Mouse (Mus musculus): Measurements from ENCODE around the gene Gm21970. TPM values are rescaled to one million over a fixed set of nuclear protein-coding genes. Genes with fewer than 3 reads are reported as not detected.

Gm21970 gene
- polyA plus RNA-seq, 1 experiment: not detected

- H3K4me2 ChIP-seq (ENCODE audit: low read depth): no peak overlapping the region
- peaks cover 19% of the 10 kb centered on the region for H3K36me3 ChIP-seq (ENCODE audit: control insufficient read depth, insufficient read depth)
- H3ac ChIP-seq (ENCODE audit: control insufficient read depth, insufficient read length): no peak overlapping the region
- no peak overlapping the region for H3K4me3 ChIP-seq
- H3K27me3 ChIP-seq (ENCODE audit: control insufficient read depth, insufficient read depth, insufficient read length): no peaks in the 10 kb centered on the region
- H3K79me2 ChIP-seq (ENCODE audit: control insufficient read depth, insufficient read depth): no peaks in the 10 kb centered on the region
- TF ChIP-seq CEBPB (IDR thresholded peaks at IDR 0.05; ENCODE audit: insufficient read depth, poor library complexity, severe bottlenecking) (no peak), MAX (IDR thresholded peaks at IDR 0.05; ENCODE audit: low read depth) (no peak), POLR2A (IDR thresholded peaks at IDR 0.05; ENCODE audit: insufficient read length, low read depth) (no peak), TCF3 (IDR thresholded peaks at IDR 0.05; ENCODE audit: insufficient read length, low read depth) (no peak)
Observed at GRCm38 (mm10) chr16:91416357-91416756, 24.8 kb downstream of the Gm21970 start.

DNA sequence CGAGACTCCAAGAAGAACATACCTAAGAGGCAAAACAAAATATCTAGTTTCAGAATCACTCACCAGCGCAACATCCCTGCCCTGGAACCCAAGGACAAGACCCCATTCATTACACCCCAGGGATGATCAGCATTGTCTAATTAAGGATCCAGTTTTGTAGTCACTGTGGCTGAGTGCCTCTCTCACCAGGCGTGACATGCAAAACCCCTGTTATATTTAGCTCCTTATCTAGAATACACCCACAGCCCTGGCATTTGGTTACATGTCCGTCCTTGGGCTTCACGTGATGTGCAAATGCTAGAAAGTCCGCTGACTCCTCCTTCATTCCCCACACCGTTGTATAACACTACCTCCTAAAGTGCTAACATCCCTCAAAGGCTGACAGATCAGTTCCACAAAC is 25.4 kb downstream of the Gm21970 start:
- H3K36me3 ChIP-seq (ENCODE audit: control insufficient read depth, insufficient read depth): peaks cover 19% of the 10 kb centered on the region
- H3K4me2 ChIP-seq (ENCODE audit: low read depth): no peak overlapping the region
- no peak overlapping the region for H3ac ChIP-seq (ENCODE audit: control insufficient read depth, insufficient read length)
- no peaks in the 10 kb centered on the region for H3K27me3 ChIP-seq (ENCODE audit: control insufficient read depth, insufficient read depth, insufficient read length)
- no peaks in the 10 kb centered on the region for H3K79me2 ChIP-seq (ENCODE audit: control insufficient read depth, insufficient read depth)
- no peak overlapping the region for H3K4me3 ChIP-seq
- TF ChIP-seq MAX (IDR thresholded peaks at IDR 0.05; ENCODE audit: low read depth): no peak
- no peak for TF ChIP-seq CEBPB (IDR thresholded peaks at IDR 0.05; ENCODE audit: insufficient read depth, poor library complexity, severe bottlenecking)
- TF ChIP-seq REST (IDR thresholded peaks at IDR 0.05; ENCODE audit: insufficient read depth, insufficient read length): no peak
- no peak for TF ChIP-seq MYOG (IDR thresholded peaks at IDR 0.05; ENCODE audit: control insufficient read depth in 1 of 3, insufficient read depth in 1 of 3, insufficient read length in 2 of 3, low read depth in 2 of 3)
- TF ChIP-seq SRF (IDR thresholded peaks at IDR 0.05; ENCODE audit: control insufficient read depth, insufficient read length, low read depth): no peak
- no peak for TF ChIP-seq E2F4 (IDR thresholded peaks at IDR 0.05; ENCODE audit: insufficient read depth)
- TF ChIP-seq TCF12 (IDR thresholded peaks at IDR 0.05; ENCODE audit: insufficient read depth, poor library complexity, severe bottlenecking): no peak
- no peak for TF ChIP-seq POLR2AphosphoS2 (IDR thresholded peaks at IDR 0.05; ENCODE audit: insufficient read length, low read depth)

DNA sequence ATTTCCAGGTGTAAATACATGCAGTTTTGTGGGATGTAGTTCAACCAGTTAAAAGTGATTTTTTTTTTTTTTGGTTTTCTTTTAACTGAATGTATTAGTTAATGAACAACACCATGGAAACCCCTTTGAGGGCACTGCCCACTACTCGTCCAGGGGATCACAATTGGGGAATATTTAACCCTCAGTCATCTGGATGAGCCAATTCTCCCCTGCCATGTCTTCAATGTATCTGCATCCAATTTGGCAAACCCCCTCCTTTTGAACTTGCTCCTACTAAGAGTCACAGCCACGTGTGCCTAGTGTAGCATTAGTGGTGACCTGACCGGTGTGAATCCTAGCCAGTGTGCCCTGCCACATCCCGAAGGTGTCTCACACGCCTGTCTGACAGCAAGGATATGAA is 27.0 kb downstream of the Gm21970 start:
- Histone ChIP-seq H3ac (ENCODE audit: control insufficient read depth, insufficient read length) (no peak overlapping the region), H3K4me2 (ENCODE audit: low read depth) (no peak overlapping the region), H3K27me3 (ENCODE audit: control insufficient read depth, insufficient read depth, insufficient read length) (no peaks in the 10 kb centered on the region), H3K4me3 (no peak overlapping the region), H3K36me3 (ENCODE audit: control insufficient read depth, insufficient read depth) (peaks cover 18% of the 10 kb centered on the region), H3K79me2 (ENCODE audit: control insufficient read depth, insufficient read depth) (no peaks in the 10 kb centered on the region)
- no peak for TF ChIP-seq MAX (IDR thresholded peaks at IDR 0.05; ENCODE audit: low read depth)
- TF ChIP-seq REST (IDR thresholded peaks at IDR 0.05; ENCODE audit: insufficient read depth, insufficient read length): no peak
- TF ChIP-seq SRF (IDR thresholded peaks at IDR 0.05; ENCODE audit: control insufficient read depth, insufficient read length, low read depth): no peak
- no peak for TF ChIP-seq CEBPB (IDR thresholded peaks at IDR 0.05; ENCODE audit: insufficient read depth, poor library complexity, severe bottlenecking)
- TF ChIP-seq MYOG (IDR thresholded peaks at IDR 0.05; ENCODE audit: control insufficient read depth in 1 of 3, insufficient read depth in 1 of 3, insufficient read length in 2 of 3, low read depth in 2 of 3): no peak
- TF ChIP-seq POLR2AphosphoS2 (IDR thresholded peaks at IDR 0.05; ENCODE audit: insufficient read length, low read depth): no peak
- no peak for TF ChIP-seq POLR2A (IDR thresholded peaks at IDR 0.05; ENCODE audit: insufficient read length, low read depth)
- TF ChIP-seq E2F4 (IDR thresholded peaks at IDR 0.05; ENCODE audit: insufficient read depth): no peak

- Histone ChIP-seq H3K36me3 (ENCODE audit: control insufficient read depth, insufficient read depth) (peaks cover 9% of the 10 kb centered on the region), H3K4me3 (no peak overlapping the region), H3K27me3 (ENCODE audit: control insufficient read depth, insufficient read depth, insufficient read length) (no peaks in the 10 kb centered on the region), H3K4me2 (ENCODE audit: low read depth) (no peak overlapping the region), H3K79me2 (ENCODE audit: control insufficient read depth, insufficient read depth) (no peaks in the 10 kb centered on the region), H3ac (ENCODE audit: control insufficient read depth, insufficient read length) (no peak overlapping the region)
- TF ChIP-seq MYOD1 (IDR thresholded peaks at IDR 0.05; ENCODE audit: control insufficient read depth in 1 of 3, insufficient read length in 2 of 3, low read depth in 2 of 3) (no peak), MAX (IDR thresholded peaks at IDR 0.05; ENCODE audit: low read depth) (no peak), CEBPB (IDR thresholded peaks at IDR 0.05; ENCODE audit: insufficient read depth, poor library complexity, severe bottlenecking) (no peak), POLR2A (IDR thresholded peaks at IDR 0.05; ENCODE audit: insufficient read length, low read depth) (no peak), REST (IDR thresholded peaks at IDR 0.05; ENCODE audit: insufficient read depth, insufficient read length) (no peak), TCF3 (IDR thresholded peaks at IDR 0.05; ENCODE audit: insufficient read length, low read depth) (no peak), SRF (IDR thresholded peaks at IDR 0.05; ENCODE audit: control insufficient read depth, insufficient read length, low read depth) (no peak), MYOG (IDR thresholded peaks at IDR 0.05; ENCODE audit: control insufficient read depth in 1 of 3, insufficient read depth in 1 of 3, insufficient read length in 2 of 3, low read depth in 2 of 3) (no peak), POLR2AphosphoS2 (IDR thresholded peaks at IDR 0.05; ENCODE audit: insufficient read length, low read depth) (no peak), USF1 (IDR thresholded peaks at IDR 0.05; ENCODE audit: low read depth) (no peak), TCF12 (IDR thresholded peaks at IDR 0.05; ENCODE audit: insufficient read depth, poor library complexity, severe bottlenecking) (no peak), E2F4 (IDR thresholded peaks at IDR 0.05; ENCODE audit: insufficient read depth) (no peak)
Observed at GRCm38 (mm10) chr16:91425816-91426215, 34.3 kb downstream of the Gm21970 start.

GRCm38 (mm10) chr16:91426586-91426985 is 35.1 kb downstream of the Gm21970 start:
- TF ChIP-seq POLR2A (IDR thresholded peaks at IDR 0.05; ENCODE audit: insufficient read length, low read depth): no peak
- no peak for TF ChIP-seq CEBPB (IDR thresholded peaks at IDR 0.05; ENCODE audit: insufficient read depth, poor library complexity, severe bottlenecking)
- TF ChIP-seq TCF3 (IDR thresholded peaks at IDR 0.05; ENCODE audit: insufficient read length, low read depth): no peak
- no peak for TF ChIP-seq POLR2AphosphoS2 (IDR thresholded peaks at IDR 0.05; ENCODE audit: insufficient read length, low read depth)
- no peak for TF ChIP-seq REST (IDR thresholded peaks at IDR 0.05; ENCODE audit: insufficient read depth, insufficient read length)
- no peak for TF ChIP-seq TCF12 (IDR thresholded peaks at IDR 0.05; ENCODE audit: insufficient read depth, poor library complexity, severe bottlenecking)
- no peak for TF ChIP-seq E2F4 (IDR thresholded peaks at IDR 0.05; ENCODE audit: insufficient read depth)
- no peak for TF ChIP-seq SRF (IDR thresholded peaks at IDR 0.05; ENCODE audit: control insufficient read depth, insufficient read length, low read depth)
- no peak for TF ChIP-seq MYOG (IDR thresholded peaks at IDR 0.05; ENCODE audit: control insufficient read depth in 1 of 3, insufficient read depth in 1 of 3, insufficient read length in 2 of 3, low read depth in 2 of 3)
- no peak for TF ChIP-seq MYOD1 (IDR thresholded peaks at IDR 0.05; ENCODE audit: control insufficient read depth in 1 of 3, insufficient read length in 2 of 3, low read depth in 2 of 3)
- TF ChIP-seq USF1 (IDR thresholded peaks at IDR 0.05; ENCODE audit: low read depth): no peak
- no peak for TF ChIP-seq MAX (IDR thresholded peaks at IDR 0.05; ENCODE audit: low read depth)
- Histone ChIP-seq H3K79me2 (ENCODE audit: control insufficient read depth, insufficient read depth) (no peaks in the 10 kb centered on the region), H3K4me2 (ENCODE audit: low read depth) (no peak overlapping the region), H3ac (ENCODE audit: control insufficient read depth, insufficient read length) (no peak overlapping the region), H3K4me3 (no peak overlapping the region), H3K36me3 (ENCODE audit: control insufficient read depth, insufficient read depth) (peaks cover 9% of the 10 kb centered on the region), H3K27me3 (ENCODE audit: control insufficient read depth, insufficient read depth, insufficient read length) (no peaks in the 10 kb centered on the region)
